Mouse (Mus musculus) kidney, embryonic 16.5 days (tissue): ENCODE measurements around the gene Mast4. TPM values are rescaled to one million over a fixed set of nuclear protein-coding genes. Genes with fewer than 3 reads are reported as not detected.

Source experiments
- ATAC-seq: fragments of 200-750 bp; cut with Nextera tagmentation; 2 replicates; pipeline ENCODE4 v1.8.0; 2017; ENCODE audit warnings: moderate TSS enrichment; ENCODE audit not compliant: low FRiP score, low TSS enrichment
- H3K27ac ChIP-seq: fragments of 300-500 bp; sonication (generic); 2 replicates; pipeline ENCODE4 v1.5.1; 2014; ENCODE audit warnings: low read length
- H3K27me3 ChIP-seq: fragments of 300-500 bp; sonication (generic); 2 replicates; pipeline ENCODE4 v1.6.1; 2014; ENCODE audit warnings: low read length, control low read depth, mixed read lengths; ENCODE audit not compliant: insufficient read depth
- H3K36me3 ChIP-seq: fragments of 300-500 bp; sonication (generic); 2 replicates; pipeline ENCODE4 v1.6.1; 2014; ENCODE audit warnings: low read length, control low read depth, mixed read lengths; ENCODE audit not compliant: insufficient read depth
- H3K4me1 ChIP-seq: fragments of 300-500 bp; sonication (generic); 2 replicates; pipeline ENCODE4 v1.6.1; 2014; ENCODE audit warnings: low read length, control low read depth, mixed read lengths; ENCODE audit not compliant: insufficient read depth
- H3K4me2 ChIP-seq: fragments of 300-500 bp; sonication (generic); replicated peaks from 2 replicates; pipeline ENCODE4 v1.6.1; 2014; ENCODE audit warnings: low read depth, low read length
- H3K4me3 ChIP-seq: fragments of 300-500 bp; sonication (generic); 2 replicates; pipeline ENCODE4 v1.5.1; 2014; ENCODE audit warnings: mild to moderate bottlenecking, low read length
- H3K9ac ChIP-seq: fragments of 300-500 bp; sonication (generic); replicated peaks from 2 replicates; pipeline ENCODE4 v1.6.1; 2014; ENCODE audit warnings: low read length
- H3K9me3 ChIP-seq: fragments of 300-500 bp; sonication (generic); 2 replicates; pipeline ENCODE4 v1.6.1; 2016; ENCODE audit warnings: low read length, control low read depth
- WGBS: fragments of 180-500 bp; shearing (Covaris S2); extraction: QIAGEN DNeasy Blood & Tissue Kit; methylation state at CpG from one replicate; pipeline ENCODE4 v1.1.7; 2014; 5-methylcytosine and 5-hydroxymethylcytosine counted together
- polyA plus RNA-seq: library from polyadenylated mRNA; unstranded; fragments of >200 nt; fragmentation: Nextera tagmentation; extraction: Ambion mirVana; gene quantifications from 2 replicates; pipeline ENCODE4 v1.2.1, GENCODE M21; 2015

The Mast4 gene
- polyA plus RNA-seq, 1 experiment from 2014 or later: 19.9 TPM

- H3K27me3 ChIP-seq: no peaks in the 10 kb centered on the region
- no peak for ATAC-seq
- no peak overlapping the region for H3K4me2 ChIP-seq
- H3K4me1 ChIP-seq: no peaks in the 10 kb centered on the region
- no peak overlapping the region for H3K27ac ChIP-seq
- WGBS: 75% methylated on average over 5 of the region's 5 CpGs
- no peaks in the 10 kb centered on the region for H3K36me3 ChIP-seq
- H3K9ac ChIP-seq: no peak overlapping the region
- no peak overlapping the region for H3K4me3 ChIP-seq
- H3K9me3 ChIP-seq: peaks cover 8% of the 10 kb centered on the region; the same call in 1 of the 2 replicates
Measured at GRCm38 (mm10) chr13:103141304-103141703, 193.0 kb downstream of the Mast4 start.

GRCm38 (mm10) chr13:103140051-103140450, 194.2 kb downstream of the Mast4 start:
- Histone ChIP-seq H3K4me3 (no peak overlapping the region), H3K27ac (no peak overlapping the region), H3K4me1 (no peaks in the 10 kb centered on the region), H3K9ac (no peak overlapping the region), H3K4me2 (no peak overlapping the region), H3K9me3 (peaks cover 8% of the 10 kb centered on the region; the same call in 1 of the 2 replicates), H3K36me3 (no peaks in the 10 kb centered on the region), H3K27me3 (no peaks in the 10 kb centered on the region)
- 94% methylated on average over 13 of the region's 13 CpGs for WGBS
- ATAC-seq: no peak

GRCm38 (mm10) chr13:103138298-103138697, 196.0 kb downstream of the Mast4 start:
- no peaks in the 10 kb centered on the region for H3K36me3 ChIP-seq
- no peak overlapping the region for H3K4me3 ChIP-seq
- H3K4me1 ChIP-seq: no peaks in the 10 kb centered on the region
- no peak for ATAC-seq
- H3K27me3 ChIP-seq: no peaks in the 10 kb centered on the region
- no peak overlapping the region for H3K27ac ChIP-seq
- H3K9me3 ChIP-seq: peaks cover 8% of the 10 kb centered on the region; the same call in 1 of the 2 replicates
- H3K4me2 ChIP-seq: no peak overlapping the region
- H3K9ac ChIP-seq: no peak overlapping the region

GRCm38 (mm10) chr13:103135224-103135883, 198.9 kb downstream of the Mast4 start:
- Histone ChIP-seq H3K27me3 (no peaks in the 10 kb centered on the region), H3K4me3 (no peak overlapping the region), H3K4me2 (no peak overlapping the region), H3K9ac (no peak overlapping the region), H3K4me1 (no peaks in the 10 kb centered on the region), H3K36me3 (no peaks in the 10 kb centered on the region), H3K9me3 (peaks cover 8% of the 10 kb centered on the region; the same call in 1 of the 2 replicates), H3K27ac (no peak overlapping the region)
- WGBS: 82% methylated on average over 17 of the region's 17 CpGs
- ATAC-seq: no peak

GRCm38 (mm10) chr13:103131781-103132180, 202.5 kb downstream of the Mast4 start:
- H3K9ac ChIP-seq: no peak overlapping the region
- H3K27me3 ChIP-seq: no peaks in the 10 kb centered on the region
- H3K9me3 ChIP-seq: peaks cover under 1% of the 10 kb centered on the region; the same call in 1 of the 2 replicates
- ATAC-seq: no peak
- H3K4me1 ChIP-seq: peaks cover 11% of the 10 kb centered on the region; the same call in 1 of the 2 replicates
- no peaks in the 10 kb centered on the region for H3K36me3 ChIP-seq
- no peak overlapping the region for H3K4me2 ChIP-seq
- no peak overlapping the region for H3K4me3 ChIP-seq
- no peak overlapping the region for H3K27ac ChIP-seq
- WGBS: 84% methylated on average over 2 of the region's 2 CpGs

GRCm38 (mm10) chr13:103129130-103129797, 205.0 kb downstream of the Mast4 start:
- Histone ChIP-seq H3K36me3 (no peaks in the 10 kb centered on the region), H3K4me2 (no peak overlapping the region), H3K9ac (no peak overlapping the region), H3K27me3 (no peaks in the 10 kb centered on the region), H3K9me3 (no peaks in the 10 kb centered on the region), H3K27ac (no peak overlapping the region), H3K4me1 (peaks cover 22% of the 10 kb centered on the region; the same call in 1 of the 2 replicates), H3K4me3 (no peak overlapping the region)
- 53% methylated on average over 6 of the region's 6 CpGs for WGBS
- ATAC-seq: peak; percentile 12; the same call in 1 of the 2 replicates

- Histone ChIP-seq H3K9ac (no peak overlapping the region), H3K9me3 (no peaks in the 10 kb centered on the region), H3K4me1 (peaks cover 22% of the 10 kb centered on the region; the same call in 1 of the 2 replicates), H3K27ac (no peak overlapping the region), H3K4me3 (no peak overlapping the region), H3K36me3 (no peaks in the 10 kb centered on the region), H3K4me2 (no peak overlapping the region), H3K27me3 (no peaks in the 10 kb centered on the region)
- 54% methylated on average over 7 of the region's 7 CpGs for WGBS
- ATAC-seq: peak; percentile 67; the same call in 1 of the 2 replicates
Measured at GRCm38 (mm10) chr13:103128729-103129128, 205.6 kb downstream of the Mast4 start.

- ATAC-seq: no peak
- Histone ChIP-seq H3K4me2 (no peak overlapping the region), H3K9me3 (no peaks in the 10 kb centered on the region), H3K4me1 (peaks cover 22% of the 10 kb centered on the region; the same call in 1 of the 2 replicates), H3K4me3 (no peak overlapping the region), H3K9ac (no peak overlapping the region), H3K36me3 (no peaks in the 10 kb centered on the region), H3K27ac (no peak overlapping the region), H3K27me3 (no peaks in the 10 kb centered on the region)
- 92% methylated on average over 5 of the region's 5 CpGs for WGBS
Measured at GRCm38 (mm10) chr13:103127594-103127993, 206.7 kb downstream of the Mast4 start.

- H3K9ac ChIP-seq: no peak overlapping the region
- H3K4me1 ChIP-seq: peaks cover 16% of the 10 kb centered on the region
- no peak for ATAC-seq
- H3K27me3 ChIP-seq: no peaks in the 10 kb centered on the region
- H3K4me2 ChIP-seq: no peak overlapping the region
- H3K36me3 ChIP-seq: no peaks in the 10 kb centered on the region
- H3K4me3 ChIP-seq: no peak overlapping the region
- H3K9me3 ChIP-seq: no peaks in the 10 kb centered on the region
- WGBS: 85% methylated on average over 9 of the region's 9 CpGs
- H3K27ac ChIP-seq: no peak overlapping the region
Measured at GRCm38 (mm10) chr13:103123716-103124115, 210.6 kb downstream of the Mast4 start.
